Mouse (Mus musculus): ENCODE measurements around the gene Stk10. TPM values are rescaled to one million over a fixed set of nuclear protein-coding genes. Genes with fewer than 3 reads are reported as not detected.

Stk10 gene
- polyA plus RNA-seq (2012), result 30.0 and 30.8 TPM in 2 replicates

GRCm38 (mm10) chr11:32532765-32533481 lies at the start of gene Stk10:
Gene Stk10 (plus strand): TSS chr11:32533305.
- no peak for TF ChIP-seq GATA1 (IDR thresholded peaks at IDR 0.05; ENCODE audit: low read length)

DNA sequence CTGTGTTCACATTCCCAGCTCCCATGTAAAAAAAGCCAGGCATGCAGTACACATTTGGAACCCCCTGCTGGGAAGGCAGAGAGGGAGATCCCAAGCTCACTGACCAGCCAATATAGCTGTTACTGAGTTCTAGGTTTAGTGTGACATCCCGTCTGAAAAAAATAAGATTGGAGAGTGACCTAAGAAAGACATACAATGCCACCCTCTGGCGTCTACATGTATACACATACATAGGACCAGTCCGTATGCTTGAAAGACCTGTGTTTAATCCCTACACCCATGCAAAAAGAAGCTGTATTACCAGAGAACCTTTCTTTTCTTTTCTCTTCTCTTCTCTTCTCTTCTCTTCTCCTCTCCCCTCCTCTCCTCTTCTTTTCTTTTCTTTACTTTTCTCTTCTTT lies 47.8 kb upstream of the Stk10 start:
- no peak for TF ChIP-seq GATA1 (IDR thresholded peaks at IDR 0.05; ENCODE audit: low read length)

- no peak for TF ChIP-seq GATA1 (IDR thresholded peaks at IDR 0.05; ENCODE audit: low read length)
Measured at GRCm38 (mm10) chr11:32486621-32487020, 46.5 kb upstream of the Stk10 start.

- TF ChIP-seq GATA1 (IDR thresholded peaks at IDR 0.05; ENCODE audit: low read length), result no peak
Measured at GRCm38 (mm10) chr11:32487501-32487900, 45.6 kb upstream of the Stk10 start.

DNA sequence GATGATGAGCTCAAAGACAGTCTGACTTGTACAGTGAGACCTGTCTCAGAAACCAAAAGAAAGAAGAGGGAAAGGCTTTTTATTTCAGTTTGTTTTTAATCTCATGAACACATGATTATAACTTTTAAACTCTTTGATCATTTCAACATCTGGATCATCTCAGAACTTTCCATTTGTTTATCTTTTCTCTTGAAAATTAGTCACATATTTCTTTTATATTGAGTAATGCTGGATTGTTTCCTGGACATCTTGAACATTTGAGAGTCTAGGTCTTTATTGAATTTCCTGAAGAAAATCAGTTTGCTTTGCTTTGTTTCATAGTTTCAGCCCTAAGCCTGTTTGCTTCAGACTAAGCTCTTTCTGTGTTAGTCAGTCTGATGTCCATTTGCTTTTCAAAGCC lies 44.8 kb upstream of the Stk10 start:
- TF ChIP-seq GATA1 (IDR thresholded peaks at IDR 0.05; ENCODE audit: low read length), result no peak

GRCm38 (mm10) chr11:32488808-32489670 lies 44.1 kb upstream of the Stk10 start:
- TF ChIP-seq GATA1 (IDR thresholded peaks at IDR 0.05; ENCODE audit: low read length), result no peak

GRCm38 (mm10) chr11:32491079-32491478 lies 42.0 kb upstream of the Stk10 start:
- TF ChIP-seq GATA1 (IDR thresholded peaks at IDR 0.05; ENCODE audit: low read length), result no peak

GRCm38 (mm10) chr11:32493312-32493711 lies 39.8 kb upstream of the Stk10 start:
- TF ChIP-seq GATA1 (IDR thresholded peaks at IDR 0.05; ENCODE audit: low read length), result no peak

GRCm38 (mm10) chr11:32495283-32495682 lies 37.8 kb upstream of the Stk10 start:
- TF ChIP-seq GATA1 (IDR thresholded peaks at IDR 0.05; ENCODE audit: low read length), result no peak

- TF ChIP-seq GATA1 (IDR thresholded peaks at IDR 0.05; ENCODE audit: low read length), result no peak
Measured at GRCm38 (mm10) chr11:32498757-32499535, 34.2 kb upstream of the Stk10 start.

DNA sequence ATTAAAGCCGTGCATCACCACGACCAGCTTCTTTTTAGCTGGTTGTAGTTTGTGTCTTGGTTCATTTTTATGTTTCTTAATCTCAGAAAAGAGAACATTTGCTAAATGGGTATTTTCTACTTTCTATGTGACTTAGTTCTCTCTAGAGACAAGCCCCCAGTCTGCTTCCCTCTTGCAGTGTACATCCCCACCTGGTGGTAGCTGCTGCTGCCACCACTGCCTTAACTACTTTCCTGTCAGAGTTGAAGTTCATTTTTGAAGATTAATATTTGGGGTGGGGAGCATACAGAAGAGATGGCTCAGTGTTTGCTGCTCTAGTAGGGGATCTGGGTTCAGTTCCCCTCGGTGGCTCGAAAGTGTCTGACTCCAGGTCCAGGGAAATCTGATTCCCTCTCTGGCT lies 33.2 kb upstream of the Stk10 start:
- no peak for TF ChIP-seq GATA1 (IDR thresholded peaks at IDR 0.05; ENCODE audit: low read length)

- TF ChIP-seq GATA1 (IDR thresholded peaks at IDR 0.05; ENCODE audit: low read length), result no peak
Measured at GRCm38 (mm10) chr11:32503711-32504110, 29.4 kb upstream of the Stk10 start.

GRCm38 (mm10) chr11:32505091-32505739 lies 27.9 kb upstream of the Stk10 start:
- no peak for TF ChIP-seq GATA1 (IDR thresholded peaks at IDR 0.05; ENCODE audit: low read length)

GRCm38 (mm10) chr11:32510930-32511329 lies 22.2 kb upstream of the Stk10 start:
- TF ChIP-seq GATA1 (IDR thresholded peaks at IDR 0.05; ENCODE audit: low read length), result no peak

DNA sequence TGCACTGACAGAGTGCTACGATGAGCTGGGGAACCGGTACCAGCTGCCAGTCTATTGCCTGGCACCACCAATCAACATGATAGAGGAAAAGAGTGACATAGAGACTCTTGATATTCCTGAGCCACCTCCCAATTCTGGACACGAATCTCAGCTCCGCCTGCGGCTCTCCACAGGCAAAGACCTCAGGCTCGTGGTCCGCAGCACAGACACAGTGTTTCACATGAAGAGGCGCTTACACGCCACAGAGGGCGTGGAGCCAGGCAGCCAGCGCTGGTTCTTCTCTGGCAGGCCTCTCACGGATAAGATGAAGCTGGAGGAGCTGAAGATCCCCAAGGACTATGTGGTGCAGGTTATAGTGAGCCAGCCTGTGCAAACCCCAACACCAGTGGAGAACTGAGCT lies 17.0 kb upstream of the Stk10 start:
- no peak for TF ChIP-seq GATA1 (IDR thresholded peaks at IDR 0.05; ENCODE audit: low read length)
